Mouse (Mus musculus) neutrophil, adult 5-6 weeks (primary cell): ENCODE data around the gene Eef1akmt2. TPM values are rescaled to one million over a fixed set of nuclear protein-coding genes. Genes with fewer than 3 reads are reported as not detected.

Source experiments
- total RNA-seq: library from RNA; stranded (forward); fragments of 200-1000 nt; gene quantifications from 2 replicates; pipeline ENCODE4 v1.2.3, GENCODE M21; 2017

Gene Eef1akmt2
- total RNA-seq, 1 experiment from 2014 or later: 35.0 TPM

Other genes with a start within 250 kb of the Eef1akmt2 start
- 0.86 and 1.5 TPM in 2 replicates for gene Lhpp, start 242.0 kb downstream of the Eef1akmt2 start, total RNA-seq
- 19.0 and 20.4 TPM in 2 replicates for gene Fam53b, start 38.8 kb downstream of the Eef1akmt2 start, total RNA-seq
- gene Abraxas2, start 6.6 kb upstream of the Eef1akmt2 start, total RNA-seq: 56.4 and 67.7 TPM in 2 replicates
- 65.3 and 71.2 TPM in 2 replicates for gene Zranb1, start 78.5 kb upstream of the Eef1akmt2 start, total RNA-seq